Mouse (Mus musculus): ENCODE measurements at regions not wholly inside any gene's neighbourhood (a gene's known extent, or its start where the extent isn't known, plus 50 kb on each side); places are given as distances from the start of the nearest gene placed in this dataset.

GRCm38 (mm10) chr2:30702711-30703110, 100.8 kb downstream of the 1700001O22Rik start:
- Histone ChIP-seq H3K27ac (ENCODE audit: insufficient read depth, low read length) (no peak overlapping the region), H3K4me1 (ENCODE audit: control insufficient read depth, insufficient read depth, low read length) (peaks cover 4% of the 10 kb centered on the region)

GRCm38 (mm10) chr2:30700890-30701289, 102.6 kb downstream of the 1700001O22Rik start:
- no peak overlapping the region for H3K4me3 ChIP-seq (ENCODE audit: insufficient read depth, low read length)
- no peak overlapping the region for H3K27ac ChIP-seq (ENCODE audit: insufficient read depth, low read length)
- TF ChIP-seq CTCF (IDR thresholded peaks at IDR 0.05; ENCODE audit: borderline replicate concordance, insufficient read depth, low read length), result no peak
- no peak for TF ChIP-seq POLR2A (IDR thresholded peaks at IDR 0.05; ENCODE audit: low read depth, low read length)
- H3K4me1 ChIP-seq (ENCODE audit: control insufficient read depth, insufficient read depth, low read length), result no peaks in the 10 kb centered on the region; the same call in 1 of the 2 replicates

More at GRCm38 (mm10) chr2:30702711-30703110, 100.8 kb downstream of the 1700001O22Rik start:
- TF ChIP-seq CTCF (IDR thresholded peaks at IDR 0.05; ENCODE audit: borderline replicate concordance, insufficient read depth, low read length) (no peak), POLR2A (IDR thresholded peaks at IDR 0.05; ENCODE audit: low read depth, low read length) (no peak)
- no peak overlapping the region for H3K4me3 ChIP-seq (ENCODE audit: insufficient read depth, low read length)

- Histone ChIP-seq H3K4me3 (ENCODE audit: insufficient read depth, low read length) (no peak overlapping the region), H3K4me1 (ENCODE audit: control insufficient read depth, insufficient read depth, low read length) (no peaks in the 10 kb centered on the region; the same call in 1 of the 2 replicates), H3K27ac (ENCODE audit: insufficient read depth, low read length) (peak overlapping the region; percentile 70; the same call in 1 of the 2 replicates)
- no peak for TF ChIP-seq CTCF (IDR thresholded peaks at IDR 0.05; ENCODE audit: borderline replicate concordance, insufficient read depth, low read length)
- no peak for TF ChIP-seq POLR2A (IDR thresholded peaks at IDR 0.05; ENCODE audit: low read depth, low read length)
Observed at GRCm38 (mm10) chr2:30700471-30700870, 103.0 kb downstream of the 1700001O22Rik start.

GRCm38 (mm10) chr2:30699797-30700454, 103.5 kb downstream of the 1700001O22Rik start:
- TF ChIP-seq CTCF (IDR thresholded peaks at IDR 0.05; ENCODE audit: borderline replicate concordance, insufficient read depth, low read length) (no peak), POLR2A (IDR thresholded peaks at IDR 0.05; ENCODE audit: low read depth, low read length) (no peak)
- no peak overlapping the region for H3K4me3 ChIP-seq (ENCODE audit: insufficient read depth, low read length)
- no peaks in the 10 kb centered on the region; the same call in 1 of the 2 replicates for H3K4me1 ChIP-seq (ENCODE audit: control insufficient read depth, insufficient read depth, low read length)
- peak overlapping the region; percentile 70 for H3K27ac ChIP-seq (ENCODE audit: insufficient read depth, low read length)

- TF ChIP-seq POLR2A (IDR thresholded peaks at IDR 0.05; ENCODE audit: low read depth, low read length) (no peak), CTCF (IDR thresholded peaks at IDR 0.05; ENCODE audit: borderline replicate concordance, insufficient read depth, low read length) (no peak)
- peak overlapping the region; percentile 58 for H3K27ac ChIP-seq (ENCODE audit: insufficient read depth, low read length)
- no peaks in the 10 kb centered on the region; the same call in 1 of the 2 replicates for H3K4me1 ChIP-seq (ENCODE audit: control insufficient read depth, insufficient read depth, low read length)
- no peak overlapping the region for H3K4me3 ChIP-seq (ENCODE audit: insufficient read depth, low read length)
Observed at GRCm38 (mm10) chr2:30698758-30699535, 104.1 kb downstream of the Cstad start.

GRCm38 (mm10) chr2:30697851-30698250, 103.0 kb downstream of the Cstad start:
- H3K27ac ChIP-seq (ENCODE audit: insufficient read depth, low read length), result no peak overlapping the region
- no peaks in the 10 kb centered on the region; the same call in 1 of the 2 replicates for H3K4me1 ChIP-seq (ENCODE audit: control insufficient read depth, insufficient read depth, low read length)
- no peak overlapping the region for H3K4me3 ChIP-seq (ENCODE audit: insufficient read depth, low read length)
- TF ChIP-seq CTCF (IDR thresholded peaks at IDR 0.05; ENCODE audit: borderline replicate concordance, insufficient read depth, low read length) (no peak), POLR2A (IDR thresholded peaks at IDR 0.05; ENCODE audit: low read depth, low read length) (no peak)

- Histone ChIP-seq H3K4me3 (ENCODE audit: insufficient read depth, low read length) (no peak overlapping the region), H3K4me1 (ENCODE audit: control insufficient read depth, insufficient read depth, low read length) (peaks cover 5% of the 10 kb centered on the region), H3K27ac (ENCODE audit: insufficient read depth, low read length) (no peak overlapping the region)
- TF ChIP-seq POLR2A (IDR thresholded peaks at IDR 0.05; ENCODE audit: low read depth, low read length) (no peak), CTCF (IDR thresholded peaks at IDR 0.05; ENCODE audit: borderline replicate concordance, insufficient read depth, low read length) (no peak)
Observed at GRCm38 (mm10) chr2:30695771-30696456, 101.1 kb downstream of the Cstad start.

- TF ChIP-seq POLR2A (IDR thresholded peaks at IDR 0.05; ENCODE audit: low read depth, low read length) (no peak), CTCF (IDR thresholded peaks at IDR 0.05; ENCODE audit: borderline replicate concordance, insufficient read depth, low read length) (no peak)
- H3K27ac ChIP-seq (ENCODE audit: insufficient read depth, low read length), result no peak overlapping the region
- H3K4me1 ChIP-seq (ENCODE audit: control insufficient read depth, insufficient read depth, low read length), result peaks cover 5% of the 10 kb centered on the region
- no peak overlapping the region for H3K4me3 ChIP-seq (ENCODE audit: insufficient read depth, low read length)
Observed at GRCm38 (mm10) chr2:30695041-30695440, 100.2 kb downstream of the Cstad start.

GRCm38 (mm10) chr2:30693206-30694035, 98.6 kb downstream of the Cstad start:
- TF ChIP-seq CTCF (IDR thresholded peaks at IDR 0.05; ENCODE audit: borderline replicate concordance, insufficient read depth, low read length) (no peak), POLR2A (IDR thresholded peaks at IDR 0.05; ENCODE audit: low read depth, low read length) (peak; percentile 36)
- H3K27ac ChIP-seq (ENCODE audit: insufficient read depth, low read length), result peak overlapping the region; percentile 88
- H3K4me1 ChIP-seq (ENCODE audit: control insufficient read depth, insufficient read depth, low read length), result peaks cover 5% of the 10 kb centered on the region
- H3K4me3 ChIP-seq (ENCODE audit: insufficient read depth, low read length), result 0 out of 2 replicates have a peak overlapping the region, but pooled peaks have one; percentile 2

All from embryonic fibroblast, embryonic 13.5 days (primary cell).